Mouse (Mus musculus): ENCODE results near the gene Nelfcd.

The Nelfcd gene

DNA sequence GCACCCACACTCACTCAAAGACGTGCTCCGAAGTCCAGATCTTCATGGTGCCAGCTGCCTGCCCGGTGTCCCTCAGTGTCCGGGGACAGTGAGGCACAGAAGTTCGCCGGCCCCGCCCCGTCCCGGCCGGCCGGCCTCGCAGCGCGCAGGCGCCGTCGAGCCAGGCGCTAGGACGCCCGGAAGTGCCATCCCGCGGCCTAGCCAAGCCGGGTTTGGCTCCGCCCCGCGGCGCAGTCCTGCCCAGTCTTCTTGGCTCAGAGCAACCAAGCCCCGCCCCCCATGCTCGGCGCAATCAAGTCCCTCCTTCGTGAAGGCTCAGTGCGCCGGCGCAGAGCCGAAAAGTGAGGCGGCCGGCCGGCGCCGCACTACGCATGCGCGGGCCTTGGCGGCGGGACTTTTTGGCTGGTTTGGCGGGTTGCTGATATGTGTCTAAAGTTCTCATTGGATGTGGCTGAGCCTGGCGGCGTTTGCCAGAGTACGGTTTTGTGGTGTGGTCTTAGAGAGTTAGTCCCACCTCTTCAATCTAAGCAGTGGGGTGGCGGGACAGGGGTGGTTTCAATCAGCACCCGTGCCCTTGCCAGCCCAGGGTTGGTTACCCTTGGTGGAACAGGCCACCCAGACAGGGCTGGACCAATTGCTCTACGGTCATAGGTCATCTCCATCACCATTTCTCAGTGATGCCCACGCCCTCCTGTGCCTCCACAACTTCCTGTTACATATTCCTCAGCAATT is 57.4 kb downstream of the Nelfcd start, which contains the start of gene Prelid3b:
Prelid3b (minus strand) TSS at position 264 of the 732 bp plus-strand sequence.
- peak; percentile 100 for ATAC-seq (ENCODE audit: low TSS enrichment)

DNA sequence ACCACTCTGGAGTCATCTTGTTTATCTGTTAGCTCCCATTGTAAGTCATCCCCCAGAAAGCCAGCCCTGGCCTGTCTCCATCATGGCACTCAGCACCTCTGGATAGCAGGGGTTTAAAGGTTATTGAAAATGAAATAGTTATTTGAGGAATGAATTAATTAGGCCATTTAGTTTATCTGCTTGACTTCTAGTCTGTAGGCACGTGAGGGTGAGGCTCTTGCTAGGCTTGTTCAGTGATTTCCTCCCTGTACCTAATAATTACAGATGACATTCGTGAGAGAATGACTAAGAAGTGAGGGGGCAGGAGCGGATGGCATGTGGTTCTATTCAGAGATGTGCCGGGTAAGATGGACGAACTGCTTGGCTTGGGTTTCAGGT is 57.9 kb downstream of the Nelfcd start:
- ATAC-seq (ENCODE audit: low TSS enrichment) = no peak
